33 mouse cellular contexts compared by ENCODE assay signal in genomic region chr10:51526090-51526489, GRCm38 (mm10). TPM values are rescaled to one million over a fixed set of nuclear protein-coding genes. Genes with fewer than 3 reads are reported as not detected.
A peak's percentile ranks its signal among the peaks of the same experiment; 100 is the strongest.
DNase-seq lines count a peak whose midpoint lies in the region; ATAC-seq and TF ChIP-seq lines count a peak whose summit lies in the region.
"Had no signal": no experiment of that assay in that cellular context is flagged by ENCODE, and none has a peak within 500 bp of the region (broad histone marks: within the 10 kb centered on the region; RNA-seq: fewer than 3 reads in every experiment).

No protein-coding gene starts in this region.

- no peaks in the 10 kb centered on the region for H3K9me3 ChIP-seq in liver, embryonic 11.5 days (ENCODE audit: control insufficient read depth, low read length)
- no peaks in the 10 kb centered on the region for H3K9me3 ChIP-seq in liver, postnatal 0 days (ENCODE audit: low read length)
- H3K9me3 ChIP-seq in midbrain, embryonic 10.5 days (replicated peaks) = no peaks in the 10 kb centered on the region
- H3K9me3 ChIP-seq: forebrain, embryonic 10.5 days; intestine, embryonic 15.5 days; limb, embryonic 15.5 days; lung, embryonic 15.5 days; stomach, embryonic 15.5 days had no signal

- no peak for TF ChIP-seq POLR2A in liver, adult 2 months (IDR thresholded peaks at IDR 0.05; ENCODE audit: extremely low read depth, insufficient read depth, low read length)

- peak overlapping the region; percentile 54 for H3K27ac ChIP-seq in liver, adult 2 months (replicated peaks; ENCODE audit: insufficient read depth, low read depth, low read length)
- H3K27ac ChIP-seq in liver, embryonic 11.5 days (ENCODE audit: low read depth, low read length) = no peak overlapping the region
- peak overlapping the region; percentile 55; the same call in 1 of the 2 replicates for H3K27ac ChIP-seq in liver, postnatal 0 days (ENCODE audit: low read depth)
- no peak overlapping the region for H3K27ac ChIP-seq in midbrain, embryonic 10.5 days (replicated peaks)
- H3K27ac ChIP-seq: forebrain, embryonic 10.5 days; intestine, embryonic 15.5 days; limb, embryonic 15.5 days; lung, embryonic 15.5 days; stomach, embryonic 15.5 days had no signal

- no peak for ATAC-seq in liver, embryonic 11.5 days (replicated peaks; ENCODE audit: low FRiP score)
- ATAC-seq in common myeloid progenitor, adult 5-6 weeks (replicated peaks; ENCODE audit: low read depth, poor library complexity, severe bottlenecking) = peak; percentile 43
- peak; percentile 42; the same call in 1 of the 2 replicates for ATAC-seq in liver, postnatal 0 days
- ATAC-seq: forebrain, postnatal 0 days; hindbrain, embryonic 16.5 days; intestine, embryonic 15.5 days had no signal

- no peak for DNase-seq in liver, adult 2 months (ENCODE audit: extremely low read depth, low read depth, low spot score)
- no peak for DNase-seq in liver, embryonic 11.5 days (ENCODE audit: low spot score)
- no peak for DNase-seq in liver, postnatal 0 days
- no peak for DNase-seq in midbrain, embryonic 10.5 days (ENCODE audit: low spot score)
- no peak for DNase-seq in adrenal gland, postnatal 14 days
- DNase-seq in neural tube, embryonic 10.5 days (ENCODE audit: extremely low spot score, low spot score) = no peak
- DNase-seq: adrenal gland, adult 2 months; cerebellum, adult 11 months; cerebellum, adult 9-11 months; forebrain, postnatal 0 days; gastrocnemius, postnatal 14 days; heart, postnatal 4 days; kidney, adult 9 months; kidney, postnatal 36 days; left cerebral cortex, postnatal 4 days; lung, postnatal 36 days; right cerebral cortex, postnatal 14 days; spleen, adult 18-20 months; thymus, postnatal 25 days had no signal

- no peaks in the 10 kb centered on the region for H3K4me1 ChIP-seq in liver, adult 2 months (ENCODE audit: control insufficient read depth, insufficient read depth, low read length)
- no peaks in the 10 kb centered on the region for H3K4me1 ChIP-seq in liver, embryonic 11.5 days (replicated peaks; ENCODE audit: control insufficient read depth, insufficient read depth, low read length)
- no peaks in the 10 kb centered on the region for H3K4me1 ChIP-seq in liver, postnatal 0 days (ENCODE audit: insufficient read depth)
- H3K4me1 ChIP-seq in midbrain, embryonic 10.5 days = peaks cover 6% of the 10 kb centered on the region
- H3K4me1 ChIP-seq: forebrain, embryonic 10.5 days; intestine, embryonic 15.5 days; limb, embryonic 15.5 days; lung, embryonic 15.5 days; stomach, embryonic 15.5 days had no signal

- no peak for TF ChIP-seq EP300 in liver, postnatal 0 days (IDR thresholded peaks at IDR 0.05; ENCODE audit: low read depth)

- peak overlapping the region; percentile 47; the same call in 1 of the 2 replicates for H3K9ac ChIP-seq in liver, adult 2 months (ENCODE audit: low read depth, low read length)
- H3K9ac ChIP-seq in liver, embryonic 11.5 days (ENCODE audit: low read depth, low read length) = no peak overlapping the region
- H3K9ac ChIP-seq in liver, postnatal 0 days (replicated peaks) = no peak overlapping the region
- H3K9ac ChIP-seq: forebrain, postnatal 0 days; intestine, embryonic 15.5 days; limb, embryonic 15.5 days; lung, embryonic 15.5 days; stomach, embryonic 15.5 days had no signal

- H3K36me3 ChIP-seq in liver, adult 2 months (ENCODE audit: control insufficient read depth, insufficient read depth, low read length) = no peaks in the 10 kb centered on the region
- no peaks in the 10 kb centered on the region for H3K36me3 ChIP-seq in liver, embryonic 11.5 days (ENCODE audit: control insufficient read depth, insufficient read depth, low read length)
- no peaks in the 10 kb centered on the region for H3K36me3 ChIP-seq in liver, postnatal 0 days (replicated peaks; ENCODE audit: insufficient read depth, low read length)
- H3K36me3 ChIP-seq in midbrain, embryonic 10.5 days = no peaks in the 10 kb centered on the region
- H3K36me3 ChIP-seq: forebrain, embryonic 10.5 days; intestine, embryonic 15.5 days; limb, embryonic 15.5 days; lung, embryonic 15.5 days; stomach, embryonic 15.5 days had no signal

- 61% methylated on average over 7 of the region's 7 CpGs for WGBS in liver, adult 2 months
- WGBS in liver, embryonic 11.5 days = 58% methylated on average over 7 of the region's 7 CpGs
- 38% methylated on average over 7 of the region's 7 CpGs for WGBS in liver, postnatal 0 days (ENCODE audit: insufficient replicate concordance)
- WGBS in midbrain, embryonic 10.5 days = 70% methylated on average over 7 of the region's 7 CpGs

- no peaks in the 10 kb centered on the region for H3K79me2 ChIP-seq in liver, adult 2 months (ENCODE audit: control insufficient read depth, insufficient read depth, low read length)

- H3K27me3 ChIP-seq in liver, adult 2 months (ENCODE audit: control insufficient read depth, insufficient read depth, low read length) = no peaks in the 10 kb centered on the region
- no peaks in the 10 kb centered on the region for H3K27me3 ChIP-seq in liver, embryonic 11.5 days (replicated peaks; ENCODE audit: control insufficient read depth, insufficient read depth, low read length)
- no peaks in the 10 kb centered on the region for H3K27me3 ChIP-seq in liver, postnatal 0 days (ENCODE audit: insufficient read depth, low read length)
- H3K27me3 ChIP-seq in midbrain, embryonic 10.5 days (ENCODE audit: low read depth, poor library complexity, severe bottlenecking) = no peaks in the 10 kb centered on the region
- H3K27me3 ChIP-seq: intestine, embryonic 15.5 days; limb, embryonic 15.5 days; lung, embryonic 15.5 days; stomach, embryonic 15.5 days had no signal

- peak overlapping the region; percentile 49; the same call in 1 of the 2 replicates for H3K4me3 ChIP-seq in liver, adult 2 months (ENCODE audit: insufficient read depth, low read depth, low read length)
- H3K4me3 ChIP-seq in liver, embryonic 11.5 days (ENCODE audit: low read depth, low read length) = no peak overlapping the region
- H3K4me3 ChIP-seq in liver, postnatal 0 days (ENCODE audit: low read depth, low read length) = no peak overlapping the region
- no peak overlapping the region for H3K4me3 ChIP-seq in midbrain, embryonic 10.5 days
- H3K4me3 ChIP-seq: forebrain, embryonic 10.5 days; intestine, embryonic 15.5 days; limb, embryonic 15.5 days; lung, embryonic 15.5 days; stomach, embryonic 15.5 days had no signal

- H3K4me2 ChIP-seq in liver, embryonic 11.5 days = no peak overlapping the region
- H3K4me2 ChIP-seq in liver, postnatal 0 days (ENCODE audit: low read depth, low read length) = no peak overlapping the region
- H3K4me2 ChIP-seq: intestine, embryonic 15.5 days; limb, embryonic 15.5 days; lung, embryonic 15.5 days; midbrain, embryonic 11.5 days; stomach, embryonic 15.5 days had no signal

- TF ChIP-seq CTCF in liver, adult 2 months (IDR thresholded peaks at IDR 0.05; ENCODE audit: low read depth, low read length) = no peak
- TF ChIP-seq CTCF in liver, postnatal 0 days (IDR thresholded peaks at IDR 0.05; ENCODE audit: low read depth) = no peak

RNA-seq across cellular contexts. Expression of gene Lilrb4a, which starts 35.3 kb away (rescaled TPM):
- 6.2 and 7.0 TPM in 2 replicates for total RNA-seq in liver, adult 2 months (2014; rRNA removed)
- 0.39 and 0.76 TPM in 2 replicates for polyA plus RNA-seq in liver, adult 2 months (2012; rRNA removed)
- polyA plus RNA-seq in liver, embryonic 11.5 days (2014; fragmentation: Nextera tagmentation; extraction: Ambion mirVana) = 3.3 and 5.1 TPM in 2 replicates
- total RNA-seq in common myeloid progenitor, adult 5-6 weeks (2017) = 11.6 and 17.0 TPM in 2 replicates
- polyA plus RNA-seq in liver, postnatal 0 days (2015; fragmentation: Nextera tagmentation; extraction: Ambion mirVana) = 10.2 and 12.1 TPM in 2 replicates
- 0.44 and 0.77 TPM in 2 replicates for polyA plus RNA-seq in midbrain, embryonic 10.5 days (2016; fragmentation: Nextera tagmentation; extraction: Ambion mirVana)
- total RNA-seq in adrenal gland, postnatal 14 days (2021) = 1.6 and 2.3 TPM in 2 replicates
- total RNA-seq: MEL had no signal

RNA-seq across cellular contexts. Expression of gene Lilr4b, which starts 45.7 kb away (rescaled TPM):
- total RNA-seq in liver, adult 2 months (2014; rRNA removed) = 2.4 and 2.9 TPM in 2 replicates
- polyA plus RNA-seq in liver, adult 2 months (2012; rRNA removed) = 0.12 and 0.89 TPM in 2 replicates
- polyA plus RNA-seq in liver, embryonic 11.5 days (2014; fragmentation: Nextera tagmentation; extraction: Ambion mirVana) = 0.96 and 1.1 TPM in 2 replicates
- total RNA-seq in common myeloid progenitor, adult 5-6 weeks (2017) = 8.1 and 11.0 TPM in 2 replicates
- polyA plus RNA-seq in liver, postnatal 0 days (2015; fragmentation: Nextera tagmentation; extraction: Ambion mirVana) = 4.0 and 4.4 TPM in 2 replicates
- 0.34 TPM in 1 of 2 replicates, not detected in the other for polyA plus RNA-seq in midbrain, embryonic 10.5 days (2016; fragmentation: Nextera tagmentation; extraction: Ambion mirVana)
- 0.93 and 2.5 TPM in 2 replicates for total RNA-seq in adrenal gland, postnatal 14 days (2021)
- total RNA-seq: forebrain, postnatal 0 days; MEL had no signal
- polyA plus RNA-seq: C2C12; embryonic facial prominence, embryonic 11.5 days; forebrain, embryonic 10.5 days had no signal

RNA-seq across cellular contexts. Expression of gene Gm49339, which starts 45.7 kb away (rescaled TPM):
- 1.2 and 3.8 TPM in 2 replicates for total RNA-seq in liver, adult 2 months (2014; rRNA removed)
- polyA plus RNA-seq in liver, adult 2 months (2012; rRNA removed) = 0.96 and 2.3 TPM in 2 replicates
- polyA plus RNA-seq in liver, embryonic 11.5 days (2014; fragmentation: Nextera tagmentation; extraction: Ambion mirVana) = 2.5 TPM in 1 of 2 replicates, not detected in the other
- not detected in 2 replicates for total RNA-seq in common myeloid progenitor, adult 5-6 weeks (2017)
- polyA plus RNA-seq in liver, postnatal 0 days (2015; fragmentation: Nextera tagmentation; extraction: Ambion mirVana) = 0.25 and 4.0 TPM in 2 replicates
- not detected in 2 replicates for polyA plus RNA-seq in midbrain, embryonic 10.5 days (2016; fragmentation: Nextera tagmentation; extraction: Ambion mirVana)
- 0.45 and 1.3 TPM in 2 replicates for total RNA-seq in adrenal gland, postnatal 14 days (2021)
- total RNA-seq: layer of hippocampus, postnatal 10 days; left cerebral cortex, postnatal 4 days; MEL had no signal
- polyA plus RNA-seq: C2C12; embryonic facial prominence, embryonic 11.5 days; forebrain, embryonic 10.5 days; heart, embryonic 14.5 days; hindbrain, embryonic 16.5 days; intestine, embryonic 15.5 days; midbrain, embryonic 11.5 days; midbrain, postnatal 0 days had no signal

Comparison
In these comparisons a context has a peak if more than half of its experiments do, and no peak if none do; other contexts are left out.
1. H3K27ac ChIP-seq: peak in liver, adult 2 months (single experiment) and liver, postnatal 0 days (single experiment); none in liver, embryonic 11.5 days (single experiment) and midbrain, embryonic 10.5 days (single experiment).